Mouse (Mus musculus): ENCODE measurements at regions not wholly inside any gene's neighbourhood (a gene's known extent, or its start where the extent isn't known, plus 50 kb on each side); places are given as distances from the start of the nearest gene placed in this dataset.

- peak; percentile 55; the same call in 1 of the 2 replicates for TF ChIP-seq CHD2 (IDR thresholded peaks at IDR 0.05; ENCODE audit: low read depth, low read length)
- no peak for TF ChIP-seq ZNF384 (IDR thresholded peaks at IDR 0.05; ENCODE audit: low read depth, low read length)
- DNase-seq (ENCODE audit: low read depth, low spot score), result no peak
- Histone ChIP-seq H3K27ac (ENCODE audit: insufficient read depth, low read depth, low read length, poor library complexity, severe bottlenecking) (no peak overlapping the region), H3K4me3 (ENCODE audit: insufficient read depth in 1 of 2, low read depth in 1 of 2, low read length in 2 of 2, poor library complexity in 1 of 2, severe bottlenecking in 1 of 2) (no peak overlapping the region), H3K9ac (ENCODE audit: insufficient read depth, low read depth, low read length, poor library complexity, severe bottlenecking) (no peak overlapping the region), H3K9me3 (ENCODE audit: control insufficient read depth, insufficient read depth, low read depth, low read length) (no peaks in the 10 kb centered on the region), H3K4me1 (ENCODE audit: control insufficient read depth in 2 of 2, insufficient read depth in 2 of 2, low read length in 2 of 2, poor library complexity in 1 of 2) (peaks cover 7 to 23% of the 10 kb centered on the region in 2 experiments), H3K36me3 (ENCODE audit: control insufficient read depth, insufficient read depth, low read length, poor library complexity, severe bottlenecking) (no peaks in the 10 kb centered on the region)
- in situ Hi-C loops (cut with MboI; ENCODE audit: low sequenced_read_pairs in 2 of 2, unreplicated experiment in 2 of 2), result no loop called here
These were observed 147.6 kb upstream of the 1600014C23Rik start for GRCm38 (mm10) chr17:45881284-45881683.

DNA sequence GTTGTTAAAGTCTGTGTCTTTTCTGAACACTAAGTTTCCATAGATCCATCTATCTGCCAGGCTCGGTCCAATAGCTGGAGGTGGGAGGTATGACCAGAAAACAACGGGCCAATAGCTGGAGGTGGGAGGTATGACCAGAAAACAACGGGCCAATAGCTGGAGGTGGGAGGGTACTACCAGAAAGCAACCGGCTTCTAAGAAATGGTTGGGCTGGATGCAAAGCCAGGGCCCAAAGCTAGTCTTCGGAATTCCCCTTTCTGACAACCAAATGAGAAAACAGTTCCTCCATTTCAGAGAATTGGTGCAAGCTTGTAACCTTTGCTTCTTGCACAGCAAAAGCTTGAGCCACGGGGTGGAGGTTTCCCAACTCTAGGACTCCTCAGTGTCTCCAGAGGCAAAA is 147.1 kb upstream of the 1600014C23Rik start:
- DNase-seq (ENCODE audit: low read depth, low spot score), result no peak
- no peak overlapping the region for H3K27ac ChIP-seq (ENCODE audit: insufficient read depth, low read depth, low read length, poor library complexity, severe bottlenecking)
- in situ Hi-C loops (cut with MboI; ENCODE audit: low sequenced_read_pairs in 2 of 2, unreplicated experiment in 2 of 2), result no loop called here
- TF ChIP-seq ZNF384 (IDR thresholded peaks at IDR 0.05; ENCODE audit: low read depth, low read length) (no peak), MAFK (IDR thresholded peaks at IDR 0.05; ENCODE audit: insufficient read depth, low read depth, low read length) (no peak), HCFC1 (IDR thresholded peaks at IDR 0.05; ENCODE audit: borderline replicate concordance, insufficient read depth, low read length) (no peak), ZC3H11A (IDR thresholded peaks at IDR 0.05; ENCODE audit: borderline replicate concordance, low read depth, low read length) (no peak), CHD2 (IDR thresholded peaks at IDR 0.05; ENCODE audit: low read depth, low read length) (no peak)
- H3K36me3 ChIP-seq (ENCODE audit: control insufficient read depth, insufficient read depth, low read length, poor library complexity, severe bottlenecking), result no peaks in the 10 kb centered on the region
- H3K9me3 ChIP-seq (ENCODE audit: control insufficient read depth, insufficient read depth, low read depth, low read length), result no peaks in the 10 kb centered on the region
- peaks cover 4 to 18% of the 10 kb centered on the region in 2 experiments for H3K4me1 ChIP-seq (ENCODE audit: control insufficient read depth in 2 of 2, insufficient read depth in 2 of 2, low read length in 2 of 2, poor library complexity in 1 of 2)
- no peak overlapping the region for H3K4me3 ChIP-seq (ENCODE audit: insufficient read depth in 1 of 2, low read depth in 1 of 2, low read length in 2 of 2, poor library complexity in 1 of 2, severe bottlenecking in 1 of 2)
- no peak overlapping the region for H3K9ac ChIP-seq (ENCODE audit: insufficient read depth, low read depth, low read length, poor library complexity, severe bottlenecking)

DNA sequence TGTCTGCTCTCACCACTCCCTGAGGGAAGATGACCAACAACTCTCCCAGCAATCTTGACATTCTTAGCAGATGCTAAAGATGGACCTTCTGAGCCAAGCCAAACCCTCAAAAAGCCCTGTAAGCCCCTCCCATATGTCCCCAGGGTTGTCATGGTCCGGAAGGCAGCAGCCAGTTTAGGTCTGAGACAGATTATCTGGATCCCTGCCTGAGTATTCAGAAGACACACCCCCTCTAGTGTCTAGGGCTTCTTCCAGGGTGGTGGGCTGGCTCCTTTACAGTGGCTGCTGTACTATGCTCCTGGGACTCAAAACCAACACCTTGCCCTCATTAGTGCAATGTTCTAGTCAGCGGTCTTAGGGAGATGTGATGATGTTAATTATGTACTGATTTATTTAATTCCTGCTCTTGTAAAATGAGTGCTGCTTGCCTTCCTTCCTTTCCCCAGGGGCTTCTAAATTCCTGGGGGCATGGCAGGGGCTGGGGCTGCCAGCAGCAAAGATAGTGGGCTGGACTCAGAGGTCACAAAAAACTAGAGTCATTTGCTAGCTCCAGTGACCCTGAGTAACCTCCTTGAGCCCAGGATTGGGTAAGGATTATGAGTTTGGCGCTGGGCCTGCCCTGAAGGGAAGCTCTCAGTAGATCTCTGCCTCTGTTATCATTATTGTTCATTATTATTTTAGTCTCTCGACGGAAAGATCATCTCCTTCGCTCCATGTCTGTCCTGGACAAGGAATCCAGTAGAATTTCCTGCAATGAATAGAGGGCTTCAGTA is 146.0 kb upstream of the 1600014C23Rik start:
- H3K27ac ChIP-seq (ENCODE audit: insufficient read depth, low read depth, low read length, poor library complexity, severe bottlenecking), result no peak overlapping the region
- no peak overlapping the region for H3K4me3 ChIP-seq (ENCODE audit: insufficient read depth in 1 of 2, low read depth in 1 of 2, low read length in 2 of 2, poor library complexity in 1 of 2, severe bottlenecking in 1 of 2)
- no peaks in the 10 kb centered on the region for H3K36me3 ChIP-seq (ENCODE audit: control insufficient read depth, insufficient read depth, low read length, poor library complexity, severe bottlenecking)
- no peak for DNase-seq (ENCODE audit: low read depth, low spot score)
- in situ Hi-C loops (cut with MboI; ENCODE audit: low sequenced_read_pairs in 2 of 2, unreplicated experiment in 2 of 2), result no loop called here
- no peak for TF ChIP-seq CHD2 (IDR thresholded peaks at IDR 0.05; ENCODE audit: low read depth, low read length)
- TF ChIP-seq ZNF384 (IDR thresholded peaks at IDR 0.05; ENCODE audit: low read depth, low read length), result no peak
- TF ChIP-seq HCFC1 (IDR thresholded peaks at IDR 0.05; ENCODE audit: borderline replicate concordance, insufficient read depth, low read length), result no peak
- peaks cover under 1 to 10% of the 10 kb centered on the region in 2 experiments; a peak in 2 of 4 replicates for H3K4me1 ChIP-seq (ENCODE audit: control insufficient read depth in 2 of 2, insufficient read depth in 2 of 2, low read length in 2 of 2, poor library complexity in 1 of 2)
- no peak overlapping the region for H3K9ac ChIP-seq (ENCODE audit: insufficient read depth, low read depth, low read length, poor library complexity, severe bottlenecking)
- H3K9me3 ChIP-seq (ENCODE audit: control insufficient read depth, insufficient read depth, low read depth, low read length), result no peaks in the 10 kb centered on the region

GRCm38 (mm10) chr17:45878394-45878793 is 144.8 kb upstream of the 1600014C23Rik start:
- Histone ChIP-seq H3K9ac (ENCODE audit: insufficient read depth, low read depth, low read length, poor library complexity, severe bottlenecking) (no peak overlapping the region), H3K27ac (ENCODE audit: insufficient read depth, low read depth, low read length, poor library complexity, severe bottlenecking) (no peak overlapping the region), H3K9me3 (ENCODE audit: control insufficient read depth, insufficient read depth, low read depth, low read length) (no peaks in the 10 kb centered on the region), H3K4me1 (ENCODE audit: control insufficient read depth in 2 of 2, insufficient read depth in 2 of 2, low read length in 2 of 2, poor library complexity in 1 of 2) (peaks cover 4 to 11% of the 10 kb centered on the region in 2 experiments; a peak in 3 of 4 replicates), H3K36me3 (ENCODE audit: control insufficient read depth, insufficient read depth, low read length, poor library complexity, severe bottlenecking) (no peaks in the 10 kb centered on the region), H3K4me3 (ENCODE audit: insufficient read depth in 1 of 2, low read depth in 1 of 2, low read length in 2 of 2, poor library complexity in 1 of 2, severe bottlenecking in 1 of 2) (no peak overlapping the region)
- no peak for DNase-seq (ENCODE audit: low read depth, low spot score)
- TF ChIP-seq ZC3H11A (IDR thresholded peaks at IDR 0.05; ENCODE audit: borderline replicate concordance, low read depth, low read length) (0 out of 2 replicates have a peak, but pooled peaks have one; percentile 15), MAFK (IDR thresholded peaks at IDR 0.05; ENCODE audit: insufficient read depth, low read depth, low read length) (no peak), ZNF384 (IDR thresholded peaks at IDR 0.05; ENCODE audit: low read depth, low read length) (no peak)
- in situ Hi-C loops (cut with MboI; ENCODE audit: low sequenced_read_pairs in 2 of 2, unreplicated experiment in 2 of 2), result no loop called here

- H3K9ac ChIP-seq (ENCODE audit: insufficient read depth, low read depth, low read length, poor library complexity, severe bottlenecking), result no peak overlapping the region
- no peak overlapping the region for H3K4me3 ChIP-seq (ENCODE audit: insufficient read depth in 1 of 2, low read depth in 1 of 2, low read length in 2 of 2, poor library complexity in 1 of 2, severe bottlenecking in 1 of 2)
- no peaks in the 10 kb centered on the region for H3K9me3 ChIP-seq (ENCODE audit: control insufficient read depth, insufficient read depth, low read depth, low read length)
- no peak for TF ChIP-seq HCFC1 (IDR thresholded peaks at IDR 0.05; ENCODE audit: borderline replicate concordance, insufficient read depth, low read length)
- no peak for TF ChIP-seq MAFK (IDR thresholded peaks at IDR 0.05; ENCODE audit: insufficient read depth, low read depth, low read length)
- TF ChIP-seq ZC3H11A (IDR thresholded peaks at IDR 0.05; ENCODE audit: borderline replicate concordance, low read depth, low read length), result no peak
- no peak for TF ChIP-seq ZNF384 (IDR thresholded peaks at IDR 0.05; ENCODE audit: low read depth, low read length)
- TF ChIP-seq CHD2 (IDR thresholded peaks at IDR 0.05; ENCODE audit: low read depth, low read length), result no peak
- peaks cover 4 to 25% of the 10 kb centered on the region in 2 experiments; a peak in 3 of 4 replicates for H3K4me1 ChIP-seq (ENCODE audit: control insufficient read depth in 2 of 2, insufficient read depth in 2 of 2, low read length in 2 of 2, poor library complexity in 1 of 2)
- no peak overlapping the region for H3K27ac ChIP-seq (ENCODE audit: insufficient read depth, low read depth, low read length, poor library complexity, severe bottlenecking)
- no peaks in the 10 kb centered on the region for H3K36me3 ChIP-seq (ENCODE audit: control insufficient read depth, insufficient read depth, low read length, poor library complexity, severe bottlenecking)
- in situ Hi-C loops (cut with MboI; ENCODE audit: low sequenced_read_pairs in 2 of 2, unreplicated experiment in 2 of 2), result no loop called here
- DNase-seq (ENCODE audit: low read depth, low spot score), result no peak
These were observed 141.7 kb upstream of the 1600014C23Rik start for GRCm38 (mm10) chr17:45875325-45875724.
